Comparison of ENCODE assay signal across 17 mouse cellular contexts in genomic region chr14:114952280-114952679, GRCm38 (mm10).
DNase-seq lines count a peak whose midpoint lies in the region; ATAC-seq lines count a peak whose summit lies in the region.
"Had no signal": no experiment of that assay in that cellular context is flagged by ENCODE, and none has a peak within 500 bp of the region (broad histone marks: within the 10 kb centered on the region; RNA-seq: fewer than 3 reads in every experiment).

No protein-coding gene starts in this region.

- H3K9me3 ChIP-seq in midbrain, embryonic 15.5 days = no peaks in the 10 kb centered on the region
- H3K9me3 ChIP-seq: embryonic facial prominence, embryonic 12.5 days; limb, embryonic 15.5 days had no signal

- no peak overlapping the region for H3K27ac ChIP-seq in midbrain, embryonic 15.5 days
- H3K27ac ChIP-seq: embryonic facial prominence, embryonic 12.5 days; limb, embryonic 15.5 days had no signal

- no peak overlapping the region for H3K4me3 ChIP-seq in midbrain, embryonic 15.5 days
- H3K4me3 ChIP-seq: embryonic facial prominence, embryonic 12.5 days; limb, embryonic 15.5 days had no signal

- H3K27me3 ChIP-seq in midbrain, embryonic 15.5 days (replicated peaks) = no peaks in the 10 kb centered on the region
- H3K27me3 ChIP-seq: embryonic facial prominence, embryonic 12.5 days; limb, embryonic 15.5 days had no signal

- no peaks in the 10 kb centered on the region for H3K36me3 ChIP-seq in midbrain, embryonic 15.5 days (replicated peaks)
- H3K36me3 ChIP-seq: embryonic facial prominence, embryonic 12.5 days; limb, embryonic 15.5 days had no signal

- peak; percentile 14 for DNase-seq in kidney, postnatal 14 days
- DNase-seq in kidney, adult 11 months = no peak
- DNase-seq in embryo, embryonic 11 days = peak; percentile 77
- DNase-seq in hindlimb bud, embryonic 11.5 days (ENCODE audit: extremely low spot score, low read depth, low spot score) = peak; percentile 24
- no peak for DNase-seq in left cerebral cortex, adult 18-20 months (ENCODE audit: low spot score in 2 of 2)
- DNase-seq in adrenal gland, adult (ENCODE audit: inconsistent age in 2 of 2, low spot score in 1 of 2) = no peak
- DNase-seq: adrenal gland, postnatal 25 days; cerebellum, adult 9-10 months; gastrocnemius, postnatal 25 days; liver, postnatal 0 days; retina, postnatal 1 day; thymus, adult 2 months had no signal

- ATAC-seq in midbrain, embryonic 15.5 days (replicated peaks) = 0 out of 2 replicates have a peak, but pooled peaks have one; percentile 37
- ATAC-seq: CD4-positive, CD25-positive, alpha-beta regulatory T cell, adult 4 months; forebrain, embryonic 14.5 days; liver, postnatal 0 days had no signal

- H3K4me2 ChIP-seq in midbrain, embryonic 15.5 days = no peak overlapping the region
- H3K4me2 ChIP-seq: embryonic facial prominence, embryonic 12.5 days; limb, embryonic 15.5 days had no signal

- 8% methylated on average over 5 of the region's 5 CpGs for WGBS in midbrain, embryonic 15.5 days

- 0 out of 2 replicates have a peak, but pooled peaks cover 5% of the 10 kb centered on the region for H3K4me1 ChIP-seq in midbrain, embryonic 15.5 days

- no peak overlapping the region for H3K9ac ChIP-seq in midbrain, embryonic 15.5 days
- H3K9ac ChIP-seq: embryonic facial prominence, embryonic 12.5 days; limb, embryonic 15.5 days; liver, postnatal 0 days had no signal

Comparison
In these comparisons a context has a peak if more than half of its experiments do, and no peak if none do; other contexts are left out.
1. DNase-seq: peak in kidney, postnatal 14 days (single experiment), embryo, embryonic 11 days (single experiment) and hindlimb bud, embryonic 11.5 days (single experiment); none in kidney, adult 11 months (single experiment), left cerebral cortex, adult 18-20 months (0 of 2) and adrenal gland, adult (0 of 2).